Mouse (Mus musculus) G1E (cell line): Measurements from ENCODE around the gene Cic.

Source experiments
- CTCF ChIP-seq: IDR thresholded peaks from 2 replicates; pipeline ENCODE4 v1.5.1; 2012; ENCODE audit warnings: low read depth, low read length, inconsistent platforms, mixed read lengths
- GATA1 ChIP-seq: IDR thresholded peaks from 2 replicates; pipeline ENCODE4 v1.6.1; 2012; ENCODE audit warnings: borderline replicate concordance, low read length, inconsistent platforms, mixed read lengths
- POLR2AphosphoS5 ChIP-seq: IDR thresholded peaks from 2 replicates; pipeline ENCODE4 v1.6.1; 2012; ENCODE audit warnings: low read depth, low read length, inconsistent platforms; ENCODE audit not compliant: insufficient replicate concordance
- TAL1 ChIP-seq: conservative IDR thresholded peaks from 2 replicates; pipeline ENCODE4 v1.6.1; 2012; ENCODE audit warnings: low read depth, low read length, inconsistent platforms, mixed read lengths

DNA sequence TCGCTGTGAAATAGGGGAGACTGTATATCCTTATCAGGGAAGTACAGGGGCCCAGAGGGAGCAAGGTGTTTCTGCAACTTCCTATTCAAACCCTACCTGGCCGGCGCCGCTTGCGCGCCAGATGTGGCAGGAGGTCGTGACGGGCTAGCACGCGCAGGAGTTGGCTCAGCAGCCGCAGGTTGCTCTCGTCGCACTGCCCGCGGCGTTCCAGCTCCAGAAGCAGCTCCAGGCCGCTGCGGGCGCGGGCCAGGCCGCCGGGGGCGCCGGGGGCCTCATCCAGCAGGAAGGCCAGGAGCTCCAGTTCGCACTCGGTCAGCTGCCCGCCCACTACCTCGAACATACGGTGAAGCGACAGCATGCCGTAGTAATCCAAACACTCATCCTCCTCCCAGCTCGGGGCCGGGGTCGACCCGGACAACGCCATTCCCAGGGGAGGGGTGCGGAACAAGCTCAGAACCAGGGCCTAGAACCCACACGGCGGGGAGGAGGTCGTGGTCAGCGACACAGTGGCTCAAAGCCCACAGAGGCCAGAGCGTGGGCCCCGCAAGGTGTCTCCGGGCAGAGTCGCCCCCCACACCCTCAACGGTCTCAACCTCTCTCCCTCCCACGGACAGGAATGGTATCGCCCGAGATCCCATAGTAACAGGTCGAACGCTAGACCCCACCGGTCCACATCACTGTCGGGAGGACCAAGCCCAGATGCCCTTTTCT is 48.6 kb upstream of the Cic start:
- TF ChIP-seq GATA1 = no peak
- no peak for TF ChIP-seq CTCF
- peak; percentile 33; the same call in 1 of the 2 replicates for TF ChIP-seq TAL1
- no peak for TF ChIP-seq POLR2AphosphoS5
